Mouse (Mus musculus): Measurements from ENCODE around the gene Emsy. TPM values are rescaled to one million over a fixed set of nuclear protein-coding genes. Genes with fewer than 3 reads are reported as not detected.

Gene Emsy
- polyA plus RNA-seq, 1 experiment from 2014 or later, result 14.1 TPM

DNA sequence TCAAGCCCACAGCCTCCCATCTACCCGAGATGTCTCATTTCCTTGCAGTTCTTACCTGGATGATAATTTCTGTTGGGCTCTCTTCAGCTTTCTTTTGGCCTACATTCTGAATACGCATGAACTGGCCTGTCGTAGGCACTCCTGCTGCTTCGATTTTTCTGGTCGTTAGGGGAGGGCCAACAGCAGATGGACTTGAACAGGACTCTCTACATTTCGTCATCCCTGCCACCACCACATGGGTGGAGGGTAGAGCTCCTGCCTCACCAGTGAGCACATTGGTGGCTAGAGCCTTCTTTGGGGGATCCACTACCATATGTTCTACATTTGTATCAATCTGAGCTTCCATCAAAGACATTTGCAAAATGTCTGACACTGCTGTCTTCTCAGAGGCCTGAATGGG is 63.3 kb downstream of the Emsy start:
- Histone ChIP-seq H3K9me3 (replicated peaks; ENCODE audit: low read length) (no peaks in the 10 kb centered on the region), H3K9ac (ENCODE audit: low read depth, low read length) (no peak overlapping the region), H3K36me3 (ENCODE audit: insufficient read depth, low read length) (peaks cover 48% of the 10 kb centered on the region), H3K4me3 (replicated peaks; ENCODE audit: low read depth, low read length) (no peak overlapping the region), H3K4me2 (ENCODE audit: low read length) (no peak overlapping the region), H3K27me3 (ENCODE audit: insufficient read depth, low read length) (no peaks in the 10 kb centered on the region), H3K4me1 (replicated peaks; ENCODE audit: insufficient read depth, low read length) (no peaks in the 10 kb centered on the region), H3K27ac (no peak overlapping the region)
- no peak for DNase-seq (ENCODE audit: low spot score)
- 90% methylated on average over 6 of the region's 6 CpGs for WGBS
- TF ChIP-seq CTCF (IDR thresholded peaks at IDR 0.05; ENCODE audit: low read depth), result no peak
- ATAC-seq (replicated peaks; ENCODE audit: low FRiP score, low read depth), result no peak

GRCm38 (mm10) chr7:98589028-98589427 is 67.6 kb downstream of the Emsy start:
- DNase-seq (ENCODE audit: low spot score) (peak; percentile 78), ATAC-seq (replicated peaks; ENCODE audit: low FRiP score, low read depth) (no peak)
- Histone ChIP-seq H3K9ac (ENCODE audit: low read depth, low read length) (no peak overlapping the region), H3K4me3 (replicated peaks; ENCODE audit: low read depth, low read length) (no peak overlapping the region), H3K4me1 (replicated peaks; ENCODE audit: insufficient read depth, low read length) (no peaks in the 10 kb centered on the region), H3K27ac (no peak overlapping the region), H3K9me3 (replicated peaks; ENCODE audit: low read length) (no peaks in the 10 kb centered on the region), H3K4me2 (ENCODE audit: low read length) (no peak overlapping the region), H3K36me3 (ENCODE audit: insufficient read depth, low read length) (peaks cover 25% of the 10 kb centered on the region), H3K27me3 (ENCODE audit: insufficient read depth, low read length) (no peaks in the 10 kb centered on the region)
- peak; percentile 67 for TF ChIP-seq CTCF (IDR thresholded peaks at IDR 0.05; ENCODE audit: low read depth)
- 64% methylated on average over 3 of the region's 3 CpGs for WGBS

DNA sequence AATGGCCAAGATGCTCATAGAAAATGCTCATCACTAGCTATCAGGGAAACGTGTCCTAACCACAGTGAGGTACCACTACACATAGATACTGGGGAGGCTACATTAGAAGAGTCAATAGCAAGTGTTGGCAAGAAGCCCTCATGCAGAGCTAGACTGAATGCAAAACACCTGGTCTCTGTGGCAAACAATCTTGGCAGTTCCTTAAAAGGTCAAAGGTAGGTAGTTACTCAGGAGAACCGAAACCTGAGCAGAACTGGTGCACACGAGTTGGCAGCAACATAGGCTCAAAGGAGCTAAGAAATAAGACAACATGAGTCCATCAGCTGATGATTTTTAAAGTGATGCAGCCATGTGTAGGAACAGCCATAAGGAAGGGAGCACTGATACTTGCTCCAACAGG is 70.3 kb downstream of the Emsy start:
- Histone ChIP-seq H3K9me3 (replicated peaks; ENCODE audit: low read length) (no peaks in the 10 kb centered on the region), H3K9ac (ENCODE audit: low read depth, low read length) (no peak overlapping the region), H3K36me3 (ENCODE audit: insufficient read depth, low read length) (peaks cover 13% of the 10 kb centered on the region; the same call in 1 of the 2 replicates), H3K27me3 (ENCODE audit: insufficient read depth, low read length) (no peaks in the 10 kb centered on the region), H3K4me2 (ENCODE audit: low read length) (no peak overlapping the region), H3K4me1 (replicated peaks; ENCODE audit: insufficient read depth, low read length) (no peaks in the 10 kb centered on the region), H3K27ac (no peak overlapping the region), H3K4me3 (replicated peaks; ENCODE audit: low read depth, low read length) (no peak overlapping the region)
- no peak for DNase-seq (ENCODE audit: low spot score)
- WGBS, result 60% methylated on average over 3 of the region's 3 CpGs
- no peak for ATAC-seq (replicated peaks; ENCODE audit: low FRiP score, low read depth)
- TF ChIP-seq CTCF (IDR thresholded peaks at IDR 0.05; ENCODE audit: low read depth), result no peak

DNA sequence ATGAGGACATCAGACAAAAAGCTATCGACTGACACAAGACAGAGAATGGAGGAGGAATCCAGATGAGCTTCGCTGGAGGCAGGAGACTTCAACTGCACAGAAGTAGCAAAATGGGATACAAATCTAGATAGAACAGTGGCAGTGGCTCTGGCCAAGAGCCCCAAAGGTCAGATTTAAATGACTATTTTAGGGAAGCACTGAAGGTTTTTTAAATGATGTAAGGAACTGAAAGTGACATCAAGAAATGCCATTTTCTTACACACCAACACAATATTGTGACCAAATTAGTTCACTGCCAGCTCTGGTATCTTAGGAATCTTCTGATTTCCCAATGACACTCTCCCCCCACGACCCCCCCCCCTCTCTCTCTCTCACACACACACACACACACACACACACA is 72.0 kb downstream of the Emsy start:
- Histone ChIP-seq H3K27ac (no peak overlapping the region), H3K9ac (ENCODE audit: low read depth, low read length) (no peak overlapping the region), H3K4me2 (ENCODE audit: low read length) (no peak overlapping the region), H3K27me3 (ENCODE audit: insufficient read depth, low read length) (no peaks in the 10 kb centered on the region), H3K36me3 (ENCODE audit: insufficient read depth, low read length) (no peaks in the 10 kb centered on the region), H3K4me3 (replicated peaks; ENCODE audit: low read depth, low read length) (no peak overlapping the region), H3K9me3 (replicated peaks; ENCODE audit: low read length) (no peaks in the 10 kb centered on the region), H3K4me1 (replicated peaks; ENCODE audit: insufficient read depth, low read length) (0 out of 2 replicates have a peak, but pooled peaks cover 8% of the 10 kb centered on the region)
- DNase-seq (ENCODE audit: low spot score) (no peak), ATAC-seq (replicated peaks; ENCODE audit: low FRiP score, low read depth) (no peak)
- no peak for TF ChIP-seq CTCF (IDR thresholded peaks at IDR 0.05; ENCODE audit: low read depth)
- WGBS, result 76% methylated on average over 3 of the region's 3 CpGs

GRCm38 (mm10) chr7:98581266-98581665 is 75.3 kb downstream of the Emsy start:
- Histone ChIP-seq H3K4me3 (replicated peaks; ENCODE audit: low read depth, low read length) (no peak overlapping the region), H3K27me3 (ENCODE audit: insufficient read depth, low read length) (no peaks in the 10 kb centered on the region), H3K9me3 (replicated peaks; ENCODE audit: low read length) (no peaks in the 10 kb centered on the region), H3K9ac (ENCODE audit: low read depth, low read length) (no peak overlapping the region), H3K36me3 (ENCODE audit: insufficient read depth, low read length) (no peaks in the 10 kb centered on the region), H3K27ac (no peak overlapping the region), H3K4me2 (ENCODE audit: low read length) (no peak overlapping the region), H3K4me1 (replicated peaks; ENCODE audit: insufficient read depth, low read length) (0 out of 2 replicates have a peak, but pooled peaks cover 8% of the 10 kb centered on the region)
- no peak for DNase-seq (ENCODE audit: low spot score)
- ATAC-seq (replicated peaks; ENCODE audit: low FRiP score, low read depth), result no peak
- TF ChIP-seq CTCF (IDR thresholded peaks at IDR 0.05; ENCODE audit: low read depth), result no peak
- WGBS, result 76% methylated on average over 4 of the region's 4 CpGs

GRCm38 (mm10) chr7:98580441-98580840 is 76.1 kb downstream of the Emsy start:
- DNase-seq (ENCODE audit: low spot score) (peak; percentile 31), ATAC-seq (replicated peaks; ENCODE audit: low FRiP score, low read depth) (no peak)
- Histone ChIP-seq H3K36me3 (ENCODE audit: insufficient read depth, low read length) (no peaks in the 10 kb centered on the region), H3K4me3 (replicated peaks; ENCODE audit: low read depth, low read length) (no peak overlapping the region), H3K4me1 (replicated peaks; ENCODE audit: insufficient read depth, low read length) (0 out of 2 replicates have a peak, but pooled peaks cover 8% of the 10 kb centered on the region), H3K27me3 (ENCODE audit: insufficient read depth, low read length) (no peaks in the 10 kb centered on the region), H3K9me3 (replicated peaks; ENCODE audit: low read length) (no peaks in the 10 kb centered on the region), H3K9ac (ENCODE audit: low read depth, low read length) (no peak overlapping the region), H3K4me2 (ENCODE audit: low read length) (no peak overlapping the region), H3K27ac (0 out of 2 replicates have a peak overlapping the region, but pooled peaks have one; percentile 15)
- TF ChIP-seq CTCF (IDR thresholded peaks at IDR 0.05; ENCODE audit: low read depth), result no peak
- WGBS, result 49% methylated on average over 7 of the region's 7 CpGs

- H3K4me2 ChIP-seq (ENCODE audit: low read length), result no peak overlapping the region
- no peak overlapping the region for H3K4me3 ChIP-seq (replicated peaks; ENCODE audit: low read depth, low read length)
- TF ChIP-seq CTCF (IDR thresholded peaks at IDR 0.05; ENCODE audit: low read depth), result no peak
- no peaks in the 10 kb centered on the region for H3K36me3 ChIP-seq (ENCODE audit: insufficient read depth, low read length)
- DNase-seq (ENCODE audit: low spot score) (no peak), ATAC-seq (replicated peaks; ENCODE audit: low FRiP score, low read depth) (no peak)
- WGBS, result 75% methylated on average over 6 of the region's 6 CpGs
- no peak overlapping the region for H3K27ac ChIP-seq
- H3K27me3 ChIP-seq (ENCODE audit: insufficient read depth, low read length), result no peaks in the 10 kb centered on the region
- no peak overlapping the region for H3K9ac ChIP-seq (ENCODE audit: low read depth, low read length)
- H3K4me1 ChIP-seq (replicated peaks; ENCODE audit: insufficient read depth, low read length), result 0 out of 2 replicates have a peak, but pooled peaks cover 10% of the 10 kb centered on the region
- H3K9me3 ChIP-seq (replicated peaks; ENCODE audit: low read length), result no peaks in the 10 kb centered on the region
Observed at GRCm38 (mm10) chr7:98579731-98580130, 76.9 kb downstream of the Emsy start.
